Mouse (Mus musculus) lung, postnatal 10 days (tissue): ENCODE data around the gene Arpc1a.
"Not testable (repeated sequence)": the region's sequence is repeated elsewhere in the genome, so short reads cannot be mapped to it uniquely, and the experiment has no call there.

Source experiments
- DNase-seq: peaks from one replicate; pipeline ENCODE4 v3.0.0; 2021

Arpc1a gene

GRCm38 (mm10) chr5:145105694-145106275 is 22.2 kb downstream of the Arpc1a start:
- no peak for DNase-seq

GRCm38 (mm10) chr5:145110401-145110800 is 26.8 kb downstream of the Arpc1a start:
- DNase-seq = no peak

GRCm38 (mm10) chr5:145112566-145112965 is 28.9 kb downstream of the Arpc1a start:
- no peak for DNase-seq

- DNase-seq = no peak
Observed at GRCm38 (mm10) chr5:145113416-145113815, 29.8 kb downstream of the Arpc1a start.

- DNase-seq = peak; percentile 85
Observed at GRCm38 (mm10) chr5:145114071-145114605, 30.5 kb downstream of the Arpc1a start, which contains the start of gene Arpc1b. Gene Arpc1b (plus strand): TSS chr5:145114215.

- DNase-seq = peak; percentile 81
Observed at GRCm38 (mm10) chr5:145114606-145115473, 31.2 kb downstream of the Arpc1a start.

- DNase-seq = no peak
Observed at GRCm38 (mm10) chr5:145115736-145116135, 32.1 kb downstream of the Arpc1a start.

- DNase-seq = peak; percentile 90
Observed at GRCm38 (mm10) chr5:145116316-145116715, 32.7 kb downstream of the Arpc1a start.

- peak; percentile 91 for DNase-seq
Observed at GRCm38 (mm10) chr5:145116916-145117315, 33.3 kb downstream of the Arpc1a start.

- DNase-seq = peak; percentile 48
Observed at GRCm38 (mm10) chr5:145118005-145118404, 34.4 kb downstream of the Arpc1a start.

- DNase-seq = no peak
Observed at GRCm38 (mm10) chr5:145118461-145118860, 34.8 kb downstream of the Arpc1a start.

- peak; percentile 26 for DNase-seq
Observed at GRCm38 (mm10) chr5:145119385-145119784, 35.8 kb downstream of the Arpc1a start.

GRCm38 (mm10) chr5:145120921-145121320 is 37.3 kb downstream of the Arpc1a start:
- no peak for DNase-seq

- no peak for DNase-seq
Observed at GRCm38 (mm10) chr5:145123396-145123795, 39.8 kb downstream of the Arpc1a start.

- no peak for DNase-seq
Observed at GRCm38 (mm10) chr5:145126580-145126979, 43.0 kb downstream of the Arpc1a start.

GRCm38 (mm10) chr5:145129124-145129523 is 45.5 kb downstream of the Arpc1a start:
- DNase-seq = peak; percentile 19

GRCm38 (mm10) chr5:145129773-145130172 is 46.1 kb downstream of the Arpc1a start:
- DNase-seq = not testable (repeated sequence)

- no peak for DNase-seq
Observed at GRCm38 (mm10) chr5:145130191-145130590, 46.6 kb downstream of the Arpc1a start.

- DNase-seq = no peak
Observed at GRCm38 (mm10) chr5:145130995-145131394, 47.4 kb downstream of the Arpc1a start.

GRCm38 (mm10) chr5:145133275-145133674 is 49.6 kb downstream of the Arpc1a start:
- not testable (repeated sequence) for DNase-seq

GRCm38 (mm10) chr5:145138836-145139235 is 55.2 kb downstream of the Arpc1a start:
- no peak for DNase-seq

GRCm38 (mm10) chr5:145139571-145140519 is 56.2 kb downstream of the Arpc1a start, which contains the start of the genes Pdap1 and Bud31:
Gene Pdap1 (minus strand): TSS chr5:145140238.
Gene Bud31 (plus strand): TSS chr5:145140362.
- DNase-seq = peak; percentile 95
